Mouse (Mus musculus) 416B (cell line): Measurements from ENCODE around the gene Igfbp2.

Experiments used
- DNase-seq: peaks from one replicate; pipeline ENCODE4 v3.0.0; 2011; ENCODE audit warnings: low read depth

The Igfbp2 gene

GRCm38 (mm10) chr1:72855729-72856128 is 31.4 kb downstream of the Igfbp2 start:
- DNase-seq, result no peak

- DNase-seq, result no peak
These were observed 32.1 kb downstream of the Igfbp2 start for GRCm38 (mm10) chr1:72856209-72856909.

- DNase-seq, result no peak
These were observed 32.8 kb downstream of the Igfbp2 start for GRCm38 (mm10) chr1:72857142-72857541.

GRCm38 (mm10) chr1:72857631-72858030 is 33.3 kb downstream of the Igfbp2 start:
- DNase-seq, result no peak

- DNase-seq, result no peak
These were observed 34.0 kb downstream of the Igfbp2 start for GRCm38 (mm10) chr1:72858286-72858685.

- no peak for DNase-seq
These were observed 34.6 kb downstream of the Igfbp2 start for GRCm38 (mm10) chr1:72858874-72859273.

- no peak for DNase-seq
These were observed 35.7 kb downstream of the Igfbp2 start for GRCm38 (mm10) chr1:72859963-72860362.

- no peak for DNase-seq
These were observed 36.2 kb downstream of the Igfbp2 start for GRCm38 (mm10) chr1:72860502-72860901.

- DNase-seq, result no peak
These were observed 37.4 kb downstream of the Igfbp2 start for GRCm38 (mm10) chr1:72861702-72862101.

- DNase-seq, result no peak
These were observed 37.9 kb downstream of the Igfbp2 start for GRCm38 (mm10) chr1:72862248-72862647.

GRCm38 (mm10) chr1:72863692-72864091 is 39.4 kb downstream of the Igfbp2 start:
- DNase-seq, result no peak

GRCm38 (mm10) chr1:72864272-72864671 is 40.0 kb downstream of the Igfbp2 start:
- DNase-seq, result no peak

- DNase-seq, result peak; percentile 56
These were observed 41.6 kb downstream of the Igfbp2 start for GRCm38 (mm10) chr1:72865900-72866299.

GRCm38 (mm10) chr1:72866417-72866816 is 42.1 kb downstream of the Igfbp2 start:
- DNase-seq, result no peak

- DNase-seq, result no peak
These were observed 43.0 kb downstream of the Igfbp2 start for GRCm38 (mm10) chr1:72867346-72867745.

- DNase-seq, result peak; percentile 67
These were observed 44.3 kb downstream of the Igfbp2 start for GRCm38 (mm10) chr1:72868429-72869215.

- DNase-seq, result no peak
These were observed 45.0 kb downstream of the Igfbp2 start for GRCm38 (mm10) chr1:72869275-72869674.

GRCm38 (mm10) chr1:72869681-72870614 is 45.6 kb downstream of the Igfbp2 start:
- no peak for DNase-seq

- DNase-seq, result no peak
These were observed 46.5 kb downstream of the Igfbp2 start for GRCm38 (mm10) chr1:72870615-72871336.

- no peak for DNase-seq
These were observed 47.0 kb downstream of the Igfbp2 start for GRCm38 (mm10) chr1:72871337-72871696.

- DNase-seq, result no peak
These were observed 47.6 kb downstream of the Igfbp2 start for GRCm38 (mm10) chr1:72871697-72872411.
